Mouse (Mus musculus): ENCODE measurements at regions not wholly inside any gene's neighbourhood (a gene's known extent, or its start where the extent isn't known, plus 50 kb on each side); places are given as distances from the start of the nearest gene placed in this dataset.
A peak's percentile ranks its signal among the peaks of the same experiment; 100 is the strongest.
"Not testable (repeated sequence)": the region's sequence is repeated elsewhere in the genome, so short reads cannot be mapped to it uniquely, and the experiment has no call there.

DNA sequence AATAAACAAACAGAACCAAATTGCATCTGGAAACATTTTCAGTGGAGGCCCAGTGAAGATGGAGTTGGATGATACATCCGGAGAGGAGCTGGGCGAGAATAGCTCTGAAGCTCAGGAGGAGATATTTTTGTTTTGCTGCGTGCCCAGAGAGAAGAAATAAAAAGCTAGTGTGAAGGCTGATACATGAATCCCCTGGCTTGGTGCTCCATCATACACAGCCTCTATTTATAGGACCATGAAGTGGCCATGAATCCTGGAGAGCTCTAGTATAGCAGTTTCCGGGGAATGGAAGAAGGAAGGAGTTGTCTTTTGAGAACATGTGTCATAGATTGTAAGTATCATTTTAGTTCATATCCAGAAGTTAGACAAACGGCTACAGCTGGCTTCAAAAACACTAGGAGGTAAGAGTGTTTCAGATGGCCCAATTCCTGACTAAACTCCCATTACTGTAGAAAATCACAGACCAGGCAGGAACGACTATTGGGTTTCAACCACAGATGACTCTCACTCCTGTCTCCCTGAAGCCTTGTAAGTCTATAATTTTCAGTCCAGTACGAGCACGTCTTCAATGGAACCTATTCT, 120.5 kb upstream of the Gm5148 start:
- DNase-seq (ENCODE audit: low spot score in 2 of 2) = peak in 1 of 2 experiments; percentile 16

- DNase-seq (ENCODE audit: low spot score in 2 of 2) = no peak
These were observed 118.0 kb upstream of the Gm5148 start for GRCm38 (mm10) chr3:37842289-37842688.

GRCm38 (mm10) chr3:37838896-37839295, 114.6 kb upstream of the Gm5148 start:
- DNase-seq (ENCODE audit: low spot score in 2 of 2) = no peak

- DNase-seq (ENCODE audit: low spot score in 2 of 2) = no peak
These were observed 112.5 kb upstream of the Gm5148 start for GRCm38 (mm10) chr3:37836749-37837148.

DNA sequence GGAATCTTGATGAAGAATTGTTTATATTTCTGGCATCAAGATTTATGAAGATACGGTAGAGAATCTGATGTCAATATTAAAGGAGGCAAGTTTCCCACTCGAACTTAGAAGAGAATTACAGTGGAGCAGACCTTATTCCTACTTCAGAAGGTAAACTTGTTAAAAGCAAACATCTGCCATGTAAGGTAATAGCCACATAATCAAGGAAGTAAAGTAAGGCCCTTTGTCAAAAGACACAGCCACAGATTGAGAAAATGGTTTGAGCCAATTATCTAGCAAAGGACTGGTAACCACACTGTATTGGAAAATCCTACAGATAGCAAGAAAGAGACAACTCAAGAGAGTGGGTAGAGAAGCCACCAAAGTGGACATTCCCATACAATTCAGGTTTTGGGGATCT, 111.4 kb upstream of the Gm5148 start:
- no peak for DNase-seq (ENCODE audit: low spot score in 2 of 2)

- DNase-seq (ENCODE audit: low spot score in 2 of 2) = no peak
These were observed 110.8 kb upstream of the Gm5148 start for GRCm38 (mm10) chr3:37835135-37835534.

- no peak for DNase-seq (ENCODE audit: low spot score in 2 of 2)
These were observed 110.3 kb upstream of the Gm5148 start for GRCm38 (mm10) chr3:37834626-37835025.

- no peak for DNase-seq (ENCODE audit: low spot score in 2 of 2)
These were observed 109.1 kb upstream of the Gm5148 start for GRCm38 (mm10) chr3:37833387-37833786.

DNA sequence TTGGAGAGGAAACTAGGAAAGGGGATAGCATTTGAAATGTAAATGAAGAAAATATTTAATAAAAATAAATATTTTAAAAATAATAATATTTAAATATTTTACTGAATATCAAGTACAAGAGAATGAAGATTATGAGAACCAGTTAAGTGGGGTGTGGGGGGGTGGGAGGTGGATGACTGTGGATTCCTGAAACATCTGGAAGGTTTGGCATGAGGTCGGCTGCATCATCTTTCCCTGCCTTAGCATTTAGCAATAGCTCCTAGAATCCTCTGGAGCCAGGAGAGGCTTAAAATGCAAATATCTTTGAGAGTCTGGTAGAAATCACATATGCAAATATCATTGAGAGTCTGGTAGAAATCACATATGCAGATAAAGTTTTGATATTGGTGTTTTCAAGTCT, 103.3 kb upstream of the Gm5148 start:
- DNase-seq (ENCODE audit: low spot score in 2 of 2) = no peak

GRCm38 (mm10) chr3:37825602-37826001, 101.3 kb upstream of the Gm5148 start:
- no peak for DNase-seq (ENCODE audit: low spot score in 2 of 2)

- no peak for DNase-seq (ENCODE audit: low spot score in 2 of 2)
These were observed 100.4 kb upstream of the Gm5148 start for GRCm38 (mm10) chr3:37824681-37825080.

- no peak for DNase-seq (ENCODE audit: low spot score in 2 of 2)
These were observed 95.2 kb upstream of the Gm5148 start for GRCm38 (mm10) chr3:37819503-37819902.

GRCm38 (mm10) chr3:37817434-37817805, 93.1 kb upstream of the Gm5148 start:
- peak in 1 of 2 experiments; percentile 29 for DNase-seq (ENCODE audit: low spot score in 2 of 2)

GRCm38 (mm10) chr3:37816781-37817433, 92.6 kb upstream of the Gm5148 start:
- DNase-seq (ENCODE audit: low spot score in 2 of 2) = peak; percentile 9 to 31

- DNase-seq (ENCODE audit: low spot score in 2 of 2) = no peak
These were observed 91.5 kb upstream of the Gm5148 start for GRCm38 (mm10) chr3:37815771-37816170.

- no peak for DNase-seq (ENCODE audit: low spot score in 2 of 2)
These were observed 88.6 kb upstream of the Gm5148 start for GRCm38 (mm10) chr3:37812936-37813335.

- DNase-seq (ENCODE audit: low spot score in 2 of 2) = no peak
These were observed 87.1 kb upstream of the Gm5148 start for GRCm38 (mm10) chr3:37811429-37811828.

DNA sequence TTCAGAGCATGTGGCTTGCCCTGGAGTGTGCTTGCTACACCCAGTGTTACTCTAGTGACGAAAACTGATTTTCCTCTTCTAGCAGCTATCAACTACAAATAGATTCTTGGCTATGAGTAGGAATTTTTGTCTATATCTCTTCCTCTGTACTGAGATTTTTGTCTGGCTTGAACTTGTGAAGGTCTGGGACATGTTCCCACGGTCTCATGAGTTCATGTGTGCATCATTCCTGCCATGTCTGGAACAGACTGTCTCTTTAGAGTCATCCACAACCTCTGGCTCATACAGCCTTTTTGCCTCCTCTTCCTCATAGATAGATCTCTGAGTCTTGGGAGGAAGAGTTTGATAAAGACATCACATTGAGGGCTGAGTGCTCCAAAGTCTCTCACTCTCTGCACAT, 86.5 kb upstream of the Gm5148 start:
- DNase-seq (ENCODE audit: low spot score in 2 of 2) = no peak

GRCm38 (mm10) chr3:37805805-37806148, 81.5 kb upstream of the Gm5148 start:
- peak in 1 of 2 experiments; percentile 20 for DNase-seq (ENCODE audit: low spot score in 2 of 2)

DNA sequence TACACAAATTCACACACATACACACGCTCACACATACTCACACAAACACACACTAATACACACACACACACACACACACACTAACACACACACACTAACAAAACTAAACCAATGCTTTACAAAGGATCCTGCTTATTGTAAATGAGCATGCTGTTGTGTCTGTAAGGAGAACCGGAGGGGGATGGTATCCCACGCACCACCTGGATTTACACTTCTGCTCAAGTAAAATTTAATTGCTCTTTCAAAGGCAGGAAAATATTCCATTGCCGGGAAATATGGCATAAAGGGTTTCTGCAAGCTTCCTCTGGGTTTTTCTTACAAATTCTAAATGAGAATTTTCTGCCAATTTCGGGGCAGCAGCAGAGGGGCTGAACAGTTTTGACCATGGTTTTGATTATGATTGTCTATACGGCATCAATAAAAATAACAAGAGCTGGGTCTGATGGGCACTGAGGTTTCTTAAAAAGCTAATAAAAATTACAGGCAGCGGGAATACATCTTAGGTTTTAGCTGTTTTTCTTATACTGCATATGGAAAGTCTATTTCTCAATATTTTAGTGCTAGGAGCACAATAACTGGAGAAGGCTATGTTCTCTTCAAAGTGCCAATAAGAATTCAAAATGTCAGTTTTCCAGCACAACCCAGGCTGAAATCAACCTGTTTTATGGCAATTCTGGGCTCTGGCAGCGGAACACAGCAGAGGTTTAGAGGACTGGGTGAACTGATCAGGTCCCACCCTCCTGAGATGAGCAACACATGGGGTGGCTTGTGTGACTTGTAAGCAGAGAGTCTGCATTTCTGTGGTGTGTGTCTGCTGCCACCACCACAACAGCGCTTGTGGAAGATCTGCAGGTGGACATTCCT, 80.9 kb upstream of the Gm5148 start:
- DNase-seq (ENCODE audit: low spot score in 2 of 2) = peak in 1 of 2 experiments; percentile 80

GRCm38 (mm10) chr3:37804261-37804660, 80.0 kb upstream of the Gm5148 start:
- DNase-seq (ENCODE audit: low spot score in 2 of 2) = no peak

GRCm38 (mm10) chr3:37803781-37804180, 79.5 kb upstream of the Gm5148 start:
- not testable (repeated sequence) for DNase-seq (ENCODE audit: low spot score in 2 of 2)

DNA sequence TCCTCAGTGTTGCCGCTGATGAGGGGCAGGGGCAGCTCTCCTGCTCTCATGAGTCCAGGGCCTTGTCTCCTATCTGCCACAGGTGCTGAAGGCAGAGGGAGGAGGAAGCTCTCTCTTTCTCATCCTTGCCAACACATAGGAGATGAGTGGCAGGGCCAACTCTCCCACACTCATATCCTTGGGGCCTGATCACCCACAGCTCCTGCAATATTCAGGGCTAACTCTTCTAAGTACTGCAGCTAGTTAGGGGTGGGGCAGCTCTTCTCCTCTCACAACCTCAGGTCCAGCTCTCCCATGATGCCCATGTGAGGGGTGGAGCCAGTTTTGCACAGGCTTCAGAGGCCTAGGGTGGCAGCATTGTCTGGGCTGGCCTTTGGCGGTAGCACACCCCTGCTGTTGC, 77.3 kb upstream of the Gm5148 start:
- DNase-seq (ENCODE audit: low spot score in 2 of 2) = no peak
